Mouse (Mus musculus) E14TG2a.4 (cell line): ENCODE measurements around the gene Tnfsfm13.

Experiments
- CTCF ChIP-seq: conservative IDR thresholded peaks from 2 replicates; pipeline ENCODE4 v1.5.1; 2014; ENCODE audit warnings: low read length
- NANOG ChIP-seq: IDR thresholded peaks from 2 replicates; pipeline ENCODE4 v1.6.1; 2014; ENCODE audit warnings: borderline replicate concordance, low read length, mixed read lengths
- POU5F1 ChIP-seq: IDR thresholded peaks from 2 replicates; pipeline ENCODE4 v1.6.1; 2014; ENCODE audit warnings: low read length, borderline replicate concordance

DNA sequence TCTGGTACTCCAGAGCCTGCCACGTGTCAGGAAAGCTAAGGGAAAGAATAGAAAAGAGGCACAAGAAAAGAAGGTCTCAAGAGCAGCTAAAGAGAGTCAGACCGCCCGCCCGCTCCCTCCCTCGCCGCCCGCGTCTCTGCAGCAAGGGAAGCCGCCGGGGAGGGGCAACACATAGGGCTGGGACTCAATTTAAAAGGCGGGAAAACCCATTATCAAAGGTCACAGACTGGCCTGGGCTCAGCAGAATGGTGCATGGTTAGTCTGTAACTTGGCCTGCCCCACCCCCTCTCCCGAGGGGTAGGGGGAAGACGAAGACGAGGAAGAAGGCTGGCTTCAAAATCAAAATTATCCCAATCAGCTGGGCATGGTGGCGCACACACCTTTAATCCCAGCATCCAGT, 22.8 kb upstream of the Tnfsfm13 start:
- TF ChIP-seq CTCF = no peak
- TF ChIP-seq POU5F1 = no peak
- TF ChIP-seq NANOG = no peak
